Mouse (Mus musculus) gastrocnemius, postnatal 36 days (tissue): ENCODE data around the gene Itpkc. TPM values are rescaled to one million over a fixed set of nuclear protein-coding genes. Genes with fewer than 3 reads are reported as not detected.

Experiments
- DNase-seq, 2 experiments: peaks; one replicate each; pipeline ENCODE4 v3.0.0; 2022
- intact Hi-C: fragments of 180-260 bp; cut with DNase I; formaldehyde crosslinking; loops from one replicate; pipeline ENCODE4 v1.15.1; 2025
- total RNA-seq, 2 experiments: library from RNA; stranded (reverse); gene quantifications; 2 replicates each; pipeline ENCODE4 v1.2.3; 2021

Itpkc gene
- total RNA-seq, 2 experiments from 2014 or later = 3.3 to 3.6 TPM

DNA sequence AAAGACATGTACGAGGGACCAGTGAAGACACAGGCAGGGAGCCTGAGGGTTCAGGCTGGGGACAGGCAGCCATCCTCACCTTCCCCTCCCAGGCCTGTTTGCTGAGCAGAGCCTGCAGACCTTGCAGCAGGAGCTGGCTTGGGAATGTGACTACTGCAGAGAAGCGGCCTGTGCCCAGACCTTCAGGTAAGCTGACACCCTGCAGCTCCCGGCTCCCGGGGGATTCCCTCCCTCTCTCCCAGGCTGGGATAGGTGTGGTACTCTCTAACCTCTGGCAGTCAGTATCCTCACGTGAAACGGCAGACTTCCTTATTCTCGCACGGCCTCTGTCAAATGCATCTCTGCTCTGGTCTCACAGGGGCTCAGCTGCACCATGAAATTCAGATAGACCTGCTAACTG is 14.8 kb upstream of the Itpkc start:
- no peak for DNase-seq
- intact Hi-C loops = no loop called here

DNA sequence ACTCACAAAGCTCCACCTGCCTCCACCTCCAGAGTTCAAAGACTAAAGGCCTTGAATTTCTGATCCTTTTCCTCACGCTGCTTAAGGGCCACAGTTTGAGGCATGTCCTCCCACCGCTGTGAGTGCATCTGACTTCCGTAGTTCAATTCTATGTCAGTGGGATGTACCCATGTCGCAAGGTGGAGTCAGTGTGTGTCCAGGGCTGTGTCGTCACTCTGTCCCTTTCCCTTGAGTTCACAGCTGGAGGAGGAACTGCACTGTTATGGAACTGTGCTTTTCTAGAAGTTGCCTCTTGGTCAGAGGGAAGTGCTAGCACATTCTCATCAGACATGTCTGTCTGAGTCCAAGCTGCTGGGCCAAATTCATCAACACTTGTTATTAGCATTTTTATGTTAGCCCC is 10.1 kb upstream of the Itpkc start:
- intact Hi-C loops = no loop called here
- no peak for DNase-seq

DNA sequence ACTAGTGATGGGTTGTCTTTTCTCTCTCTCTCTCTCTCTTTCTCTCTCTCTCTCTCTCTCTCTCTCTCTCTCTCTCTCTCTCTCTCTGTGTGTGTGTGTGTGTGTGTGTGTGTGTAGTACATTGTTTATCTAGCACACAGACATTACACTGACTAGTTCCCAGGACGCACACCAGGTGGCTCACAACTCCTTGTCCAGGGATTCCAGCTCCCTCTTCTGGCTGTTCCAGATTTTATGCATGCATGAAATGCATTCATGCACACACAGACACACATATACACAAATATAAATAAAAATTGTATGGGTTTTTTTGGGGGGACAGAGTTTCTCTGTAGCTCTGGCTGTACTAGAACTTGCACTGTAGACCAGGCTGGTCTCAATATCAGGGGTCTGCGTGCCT is 9.1 kb upstream of the Itpkc start:
- no peak for DNase-seq
- intact Hi-C loops = no loop called here

DNA sequence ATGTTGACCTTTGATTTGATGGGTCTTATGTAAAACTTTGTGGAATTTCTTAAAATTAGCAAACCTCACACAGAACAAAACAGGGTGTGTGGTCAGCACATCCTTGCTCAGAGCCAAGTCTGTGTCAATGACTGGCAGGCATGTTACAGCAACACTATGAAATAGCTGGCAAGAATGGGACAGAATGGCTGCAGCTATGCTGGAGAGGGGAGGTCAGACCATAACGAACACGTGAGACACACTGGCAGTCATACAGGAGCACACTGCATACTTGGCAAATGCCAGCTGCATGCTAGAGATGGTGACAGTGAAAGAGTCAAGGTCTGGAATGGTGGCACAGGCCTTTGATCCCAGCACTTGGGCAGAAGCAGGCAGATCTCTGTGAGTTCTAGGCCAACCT is 7.3 kb upstream of the Itpkc start:
- DNase-seq = no peak
- intact Hi-C loops = no loop called here

DNA sequence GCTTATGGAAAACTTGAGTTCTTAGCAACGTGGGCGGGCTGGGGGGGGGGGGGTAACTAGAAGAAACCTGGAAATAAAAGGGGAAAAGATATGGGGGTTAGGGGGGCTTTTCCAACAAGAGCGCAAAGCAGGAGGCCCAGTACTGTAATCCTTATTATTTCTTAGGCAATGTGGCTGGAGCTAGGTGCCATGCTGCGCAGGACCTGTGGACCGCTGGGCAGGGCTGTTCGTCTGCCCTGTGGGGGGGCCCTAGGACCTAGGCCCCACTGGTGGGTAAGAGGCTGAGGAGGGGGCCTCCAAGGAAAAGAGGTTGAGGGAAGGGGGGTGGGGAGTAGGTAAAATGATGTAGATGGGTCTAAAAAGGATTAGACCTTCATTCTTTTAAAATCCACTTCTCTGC is 4.8 kb upstream of the Itpkc start:
- no peak for DNase-seq
- intact Hi-C loops = no loop called here

DNA sequence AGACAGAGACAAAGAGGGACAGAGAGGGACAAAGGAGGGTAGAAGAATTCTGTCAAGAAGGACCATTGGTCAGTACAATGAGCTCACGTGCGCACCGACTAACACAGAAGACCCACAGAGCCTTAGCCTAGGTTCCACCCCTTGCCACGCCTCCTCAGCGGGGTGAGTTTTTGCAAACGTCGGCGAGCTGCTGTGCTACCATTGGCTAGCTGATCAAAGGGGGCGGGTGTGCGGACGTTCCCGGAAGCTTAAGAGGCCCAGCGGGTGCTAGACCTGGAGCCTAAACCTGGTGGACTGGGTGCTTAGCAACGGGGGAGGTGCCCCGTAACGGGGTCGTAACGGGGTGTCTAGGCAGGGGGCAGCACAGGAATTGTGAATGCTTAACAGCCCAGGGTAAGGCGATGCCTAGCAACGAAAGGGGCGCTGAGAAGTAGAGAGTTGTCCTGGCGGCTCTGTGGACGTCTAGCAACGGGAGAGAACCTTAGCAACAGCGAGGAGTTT is 4.4 kb upstream of the Itpkc start, which contains the start of gene Coq8b:
TSS of gene Coq8b (plus strand) at position 243 of the 501 bp plus-strand sequence.
- intact Hi-C loops = no loop called here
- peak; percentile 87 to 91 for DNase-seq

DNA sequence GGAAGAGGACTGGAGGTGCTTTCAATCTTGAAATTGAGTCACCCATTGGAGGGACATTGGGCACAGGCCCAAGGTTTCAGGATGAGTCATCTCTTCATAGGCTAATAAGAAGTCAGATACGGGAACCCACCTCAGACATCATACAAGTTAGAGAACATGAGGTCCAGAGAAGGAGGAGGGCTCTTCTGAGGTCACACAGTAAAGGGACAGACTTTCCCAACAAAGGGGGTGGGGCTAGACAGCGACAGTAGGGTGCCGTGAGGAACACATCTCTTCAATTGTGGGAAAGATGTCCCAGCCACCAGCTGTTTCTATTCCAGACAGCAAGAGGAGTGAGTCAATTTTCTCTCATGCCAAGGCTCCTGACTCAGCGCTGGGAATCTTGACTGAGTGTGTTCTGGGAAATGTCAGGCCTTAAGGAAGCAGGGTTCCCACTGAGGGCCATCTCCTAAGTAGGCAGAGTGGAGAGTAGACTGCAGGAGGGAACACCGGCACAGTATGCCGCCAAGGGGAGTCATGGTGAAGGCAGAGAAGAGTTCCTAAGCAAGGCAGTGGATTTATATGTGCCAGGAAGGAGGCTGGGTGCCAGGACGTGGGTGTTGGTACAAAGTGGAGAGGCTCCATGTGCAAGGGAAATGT is 3.4 kb upstream of the Itpkc start:
- intact Hi-C loops = no loop called here
- no peak for DNase-seq

DNA sequence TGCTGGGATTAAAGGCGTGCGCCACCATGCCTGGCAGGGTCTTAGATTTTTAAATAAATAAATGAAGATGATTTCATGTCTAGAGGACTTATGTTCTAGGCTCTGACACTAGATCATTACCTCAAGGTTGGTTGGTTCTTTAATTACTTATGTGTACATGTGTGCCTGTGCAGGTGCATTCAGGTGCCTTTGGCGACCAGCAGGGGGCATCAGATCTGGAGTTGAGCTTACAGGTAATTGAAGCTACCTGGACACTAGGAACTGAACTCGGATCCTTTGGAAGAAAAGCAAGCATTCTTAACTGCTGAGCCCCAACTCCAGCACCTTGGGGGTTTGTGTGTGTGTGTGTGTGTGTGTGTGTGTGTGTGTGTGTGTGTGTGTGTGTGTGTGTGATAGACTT is 2.3 kb upstream of the Itpkc start:
- DNase-seq = no peak
- intact Hi-C loops = no loop called here

DNA sequence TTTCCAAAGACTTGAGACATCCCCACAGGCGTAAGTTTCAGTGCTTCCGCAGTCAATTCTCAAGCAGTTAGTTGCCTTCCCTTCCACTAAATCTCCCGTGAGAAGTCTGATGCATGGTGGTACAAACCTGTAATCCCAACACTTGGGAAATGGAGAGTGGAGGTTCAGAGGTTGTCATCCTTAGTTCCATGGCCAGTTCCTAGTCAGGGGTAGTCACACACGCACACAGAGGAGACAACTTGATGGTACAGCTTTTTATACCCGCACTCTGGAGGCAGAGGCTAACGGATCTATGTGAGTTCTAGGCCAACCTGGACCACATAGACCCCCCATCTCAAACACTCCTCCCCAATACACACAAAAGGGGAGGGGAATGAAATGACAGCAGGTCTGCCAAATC is 404 bp upstream of the Itpkc start:
- intact Hi-C loops = loop anchor here (5.0 kb wide), 1 partner anchor 67 kb away; no protein-coding TSS in a partner anchor
- no peak for DNase-seq

DNA sequence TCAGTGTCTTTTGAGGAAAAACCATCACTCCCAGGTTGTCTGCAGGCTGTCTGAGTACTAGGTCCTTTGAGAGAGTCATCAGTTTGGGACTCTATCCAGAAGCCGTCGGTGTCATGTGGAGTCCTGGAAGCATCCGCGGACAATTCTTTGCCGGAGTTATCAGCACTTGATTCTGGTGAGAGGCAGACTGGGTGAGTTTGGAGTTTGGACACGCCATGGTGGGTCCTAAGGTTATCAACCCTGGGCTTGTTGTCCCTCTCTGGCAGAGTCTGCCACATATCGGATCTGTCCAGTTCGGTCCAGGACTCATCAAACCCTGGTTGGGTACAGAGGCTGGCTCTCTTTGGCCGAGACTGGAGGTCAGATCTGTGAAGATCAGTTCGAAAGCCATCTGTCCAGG is 785 bp downstream of the Itpkc start:
- intact Hi-C loops = loop anchor here (2.0 to 5.0 kb wide), 2 partner anchors 29 to 65 kb away; no protein-coding TSS in a partner anchor
- DNase-seq = no peak

DNA sequence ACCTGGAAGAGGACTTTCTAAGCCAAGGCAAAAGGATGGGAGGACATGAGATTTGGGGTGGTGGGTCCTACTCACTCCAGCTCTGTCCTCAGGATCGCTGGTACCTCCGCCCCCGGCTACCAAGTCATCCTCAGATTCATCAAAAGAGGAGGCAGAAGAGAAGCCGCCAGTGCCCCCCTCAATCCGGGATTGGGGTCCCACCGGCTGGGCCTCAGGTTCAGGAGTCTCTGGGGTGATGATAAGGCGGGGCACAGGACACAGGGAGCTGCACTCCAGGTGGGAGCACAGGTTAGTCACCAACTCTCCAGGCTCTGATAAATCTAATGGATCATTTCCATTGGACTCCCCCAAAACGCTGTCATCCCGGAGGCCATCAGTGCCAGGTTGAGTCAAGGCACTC is 1.2 kb downstream of the Itpkc start:
- no peak for DNase-seq
- intact Hi-C loops = loop anchor here (2.0 to 5.0 kb wide), 2 partner anchors 28 to 65 kb away; no protein-coding TSS in a partner anchor

DNA sequence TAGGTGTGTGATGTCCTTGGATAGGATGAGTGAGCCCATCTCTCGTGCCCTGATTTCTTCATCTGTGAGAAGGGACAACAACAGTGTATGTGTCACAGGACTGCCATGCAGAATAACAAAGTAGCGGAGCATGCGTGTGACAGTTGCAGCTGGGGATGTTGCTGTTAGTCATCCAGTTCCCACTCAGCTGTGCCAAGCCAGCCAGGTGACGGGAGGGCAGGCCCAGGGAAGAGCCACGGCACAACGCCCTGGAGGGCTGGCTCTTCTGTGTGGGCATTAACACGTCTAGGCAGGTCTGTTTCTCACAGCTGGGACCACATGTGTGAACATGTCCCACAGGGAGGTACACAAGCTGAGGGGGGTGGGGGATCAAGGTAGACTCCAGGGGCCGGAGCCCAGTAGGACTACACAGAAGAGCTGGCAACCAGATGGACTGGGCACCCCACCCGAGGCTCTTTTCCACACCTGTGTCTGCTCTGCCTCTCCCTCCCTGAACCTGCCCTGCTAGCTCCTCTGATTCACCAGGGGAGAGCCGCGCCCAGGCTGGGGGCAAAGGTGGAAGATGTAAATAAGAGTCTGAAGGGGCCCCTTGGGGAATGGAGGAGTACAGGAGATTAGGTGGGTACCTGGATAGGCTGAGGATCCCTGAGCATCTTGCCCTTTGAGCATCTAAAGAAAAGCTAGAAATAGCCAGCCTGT is 3.4 kb downstream of the Itpkc start:
- intact Hi-C loops = loop anchor here (5.0 kb wide), 1 partner anchor 63 kb away; no protein-coding TSS in a partner anchor

DNA sequence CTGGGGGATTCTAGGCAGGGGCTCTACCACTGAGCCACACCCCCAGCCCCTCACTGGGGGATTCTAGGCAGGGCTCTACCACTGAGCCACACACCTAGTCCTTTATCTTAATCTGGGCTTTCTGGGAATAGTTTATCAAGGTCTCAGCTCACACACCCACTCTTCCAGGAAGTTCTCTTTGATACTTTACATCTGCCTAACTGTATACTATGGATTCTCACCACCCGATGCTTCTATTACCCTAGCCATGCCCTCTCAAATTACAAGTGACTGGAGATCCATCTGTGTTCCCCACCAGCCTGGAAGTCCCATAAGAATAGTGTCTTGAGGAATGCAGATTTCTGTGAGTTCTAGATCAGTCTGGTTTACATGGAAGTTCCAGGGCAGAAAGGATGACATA is 5.9 kb downstream of the Itpkc start:
- no peak for DNase-seq
- intact Hi-C loops = no loop called here

More for the DNA sequence above, 3.4 kb downstream of the Itpkc start:
- peak in 1 of 2 experiments; percentile 19 for DNase-seq

DNA sequence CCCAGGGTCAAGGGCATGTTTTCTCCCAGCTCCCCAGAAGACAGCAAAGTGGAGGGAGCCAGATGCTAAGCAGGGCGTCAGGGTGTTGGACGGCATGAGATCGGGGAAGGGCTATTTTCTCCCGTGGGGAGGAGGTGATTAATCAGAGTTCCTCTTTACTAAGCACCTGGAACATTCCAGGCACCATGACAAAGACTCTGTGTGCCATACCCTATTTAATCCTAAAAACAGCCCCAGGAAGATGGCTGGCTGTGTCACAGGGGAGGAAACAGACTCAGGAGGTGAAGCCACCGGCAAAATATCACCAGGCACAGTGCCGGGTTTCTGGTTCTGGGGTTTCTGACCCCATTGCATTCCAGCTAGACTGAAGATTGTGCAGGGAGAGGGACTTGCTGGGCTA is 6.5 kb downstream of the Itpkc start:
- intact Hi-C loops = no loop called here
- no peak for DNase-seq

DNA sequence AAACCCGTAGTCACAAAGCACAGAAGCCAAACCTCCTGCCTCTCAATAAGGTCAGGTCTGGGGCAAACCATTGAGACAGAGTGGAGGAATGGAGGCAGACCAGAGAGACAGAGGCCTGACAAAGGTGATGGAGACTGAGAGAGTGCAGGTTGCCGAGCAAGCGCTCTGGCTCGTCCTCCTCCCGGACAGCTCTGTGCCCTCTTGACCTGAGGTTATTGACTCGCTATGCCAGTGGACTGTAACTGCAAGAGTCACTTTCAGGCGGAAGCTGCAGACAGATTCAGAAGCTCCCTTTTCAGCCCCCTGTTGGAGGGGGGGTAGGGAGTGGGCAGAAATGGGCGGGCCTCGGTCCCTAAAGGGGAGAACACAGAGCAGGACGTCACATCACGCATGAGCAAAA is 8.5 kb downstream of the Itpkc start:
- intact Hi-C loops = no loop called here
- no peak for DNase-seq

DNA sequence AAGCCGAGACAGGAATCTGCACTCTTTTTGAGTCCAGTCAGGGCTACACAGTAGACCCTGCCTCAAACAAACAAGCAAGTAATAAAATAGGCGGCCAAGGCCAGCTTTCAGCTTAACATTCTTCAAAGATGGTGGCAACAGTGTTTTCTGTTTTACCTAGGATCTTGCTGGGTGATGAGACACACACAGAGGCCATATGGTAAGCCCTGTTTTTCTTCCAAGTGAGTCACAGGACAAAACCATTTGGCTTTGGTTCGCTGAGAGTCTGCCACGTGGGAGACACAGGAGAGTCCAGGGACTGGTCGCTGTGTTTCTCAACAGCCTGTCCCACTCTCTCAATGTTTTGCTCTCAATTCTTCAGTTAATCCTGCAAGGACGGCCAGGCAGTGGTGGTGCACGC is 9.9 kb downstream of the Itpkc start:
- intact Hi-C loops = no loop called here

DNA sequence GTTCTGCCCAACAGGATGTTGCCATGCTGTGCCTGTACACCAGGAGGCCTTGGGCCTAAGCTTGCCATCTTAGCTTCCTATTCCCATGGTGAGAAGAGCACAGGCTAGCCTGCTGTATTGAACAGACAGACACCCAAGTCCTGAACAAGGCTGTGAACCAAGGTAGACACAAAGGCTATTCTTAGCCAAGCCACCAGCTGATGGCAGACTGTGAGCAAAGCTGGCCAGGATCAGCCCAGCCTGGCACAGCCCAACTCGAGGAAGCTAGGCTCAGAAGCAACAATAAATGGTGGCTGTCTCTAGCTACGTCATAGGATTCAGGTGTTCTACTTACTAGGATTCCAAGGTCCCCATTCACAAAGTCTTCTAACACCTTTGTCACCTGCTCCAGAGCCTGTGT is 15.8 kb downstream of the Itpkc start:
- intact Hi-C loops = no loop called here
- no peak for DNase-seq

More for the DNA sequence above, 9.9 kb downstream of the Itpkc start:
- DNase-seq = no peak

DNA sequence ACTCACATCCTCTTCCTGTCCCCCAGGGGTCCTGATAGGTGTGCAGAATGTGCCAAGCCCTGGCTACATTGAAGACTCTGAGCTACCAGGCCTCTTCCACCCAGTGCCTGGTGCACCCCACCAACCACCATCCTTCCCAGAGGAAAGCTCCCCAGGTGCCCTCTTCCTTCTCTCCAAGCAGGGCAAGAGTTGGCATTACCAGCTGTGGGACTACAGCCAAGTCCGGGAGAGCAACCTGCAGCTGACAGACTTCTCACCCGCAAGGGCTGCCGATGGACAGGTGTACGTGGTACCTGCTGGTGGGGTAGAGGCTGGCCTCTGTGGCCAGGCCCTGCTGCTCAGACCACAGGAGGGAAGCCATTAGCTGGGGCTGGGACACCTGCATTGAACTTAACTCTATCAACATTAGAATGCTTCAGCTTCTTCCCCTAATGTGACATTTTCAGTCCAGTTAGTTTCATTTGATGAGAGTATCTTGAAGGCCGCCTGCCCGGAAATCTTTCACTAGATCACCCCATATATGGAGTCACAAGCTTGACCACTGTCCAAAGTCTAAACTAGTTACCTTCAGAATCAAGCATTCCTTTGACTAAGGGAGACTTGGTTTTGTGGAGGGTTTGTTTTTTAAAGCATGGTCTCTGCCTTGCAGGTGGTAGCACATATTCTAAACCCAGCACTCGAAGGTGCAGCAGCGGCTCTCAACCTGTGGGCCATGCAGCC is 24.6 kb downstream of the Itpkc start:
- intact Hi-C loops = no loop called here
- DNase-seq = no peak

DNA sequence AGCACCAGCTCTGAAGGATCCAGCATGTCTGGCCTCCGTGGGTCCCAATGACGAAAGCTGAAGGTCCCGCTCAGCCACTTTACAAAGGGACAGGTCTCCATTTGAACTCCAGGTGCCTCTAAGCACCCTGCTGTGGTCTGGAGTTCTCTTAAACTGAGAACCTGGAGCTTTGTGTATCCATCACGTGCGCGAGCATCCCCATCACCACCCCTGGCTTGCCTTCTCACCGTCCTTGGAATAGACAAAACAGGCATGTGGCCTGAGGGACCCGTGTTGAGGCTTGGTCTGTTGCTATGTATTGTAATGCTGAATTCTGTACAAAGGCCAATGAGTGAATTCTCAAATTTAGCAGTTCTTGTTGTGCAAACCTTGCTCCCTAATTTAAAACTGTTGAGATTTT is 29.7 kb downstream of the Itpkc start:
- intact Hi-C loops = loop anchor here (2.0 kb wide), 1 partner anchor 28 kb away; no protein-coding TSS in a partner anchor
- no peak for DNase-seq

DNA sequence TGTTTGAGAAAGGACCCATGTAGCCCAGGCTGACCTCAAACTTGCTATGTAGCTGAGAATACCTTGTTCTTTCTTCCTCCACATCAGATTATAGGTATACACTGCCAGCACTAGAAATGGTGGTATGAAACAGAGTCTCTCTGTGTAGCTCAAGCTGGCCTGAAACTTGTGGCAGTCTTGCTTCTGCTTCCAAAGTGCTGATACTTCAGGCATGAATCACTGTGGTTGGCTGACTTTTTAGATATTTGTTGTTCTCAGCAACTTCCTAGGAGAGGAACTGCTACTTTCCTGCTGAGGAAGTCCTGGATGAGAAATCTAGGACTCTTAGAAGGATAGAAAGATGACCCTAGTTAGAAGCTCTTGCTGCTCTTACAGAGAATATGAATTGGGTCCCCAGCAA is 30.1 kb downstream of the Itpkc start:
- intact Hi-C loops = loop anchor here (2.0 kb wide), 1 partner anchor 28 kb away; no protein-coding TSS in a partner anchor
- no peak for DNase-seq

DNA sequence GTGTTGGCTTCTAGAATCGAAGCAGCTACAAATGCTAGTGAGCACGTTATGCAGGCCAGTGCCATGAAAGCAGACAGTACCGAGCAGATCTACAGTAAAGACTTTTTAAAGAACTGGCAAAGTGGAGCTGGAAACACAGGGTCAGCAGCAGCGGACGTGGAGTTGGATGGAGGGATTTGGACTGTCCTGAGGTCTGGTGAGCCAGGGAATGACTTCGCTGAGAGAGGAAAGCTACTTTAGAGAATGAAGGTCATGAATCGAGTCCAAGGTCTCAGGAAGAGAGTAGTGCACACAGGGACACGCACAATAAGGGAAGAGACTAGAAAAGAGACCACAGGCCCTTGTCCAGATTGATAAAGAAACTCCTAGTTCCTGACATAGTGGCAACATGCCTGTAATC is 30.8 kb downstream of the Itpkc start:
- no peak for DNase-seq
- intact Hi-C loops = loop anchor here (2.0 kb wide), 1 partner anchor 29 kb away; no protein-coding TSS in a partner anchor
